Mouse (Mus musculus): Measurements from ENCODE around the gene Ablim1.

The Ablim1 gene

DNA sequence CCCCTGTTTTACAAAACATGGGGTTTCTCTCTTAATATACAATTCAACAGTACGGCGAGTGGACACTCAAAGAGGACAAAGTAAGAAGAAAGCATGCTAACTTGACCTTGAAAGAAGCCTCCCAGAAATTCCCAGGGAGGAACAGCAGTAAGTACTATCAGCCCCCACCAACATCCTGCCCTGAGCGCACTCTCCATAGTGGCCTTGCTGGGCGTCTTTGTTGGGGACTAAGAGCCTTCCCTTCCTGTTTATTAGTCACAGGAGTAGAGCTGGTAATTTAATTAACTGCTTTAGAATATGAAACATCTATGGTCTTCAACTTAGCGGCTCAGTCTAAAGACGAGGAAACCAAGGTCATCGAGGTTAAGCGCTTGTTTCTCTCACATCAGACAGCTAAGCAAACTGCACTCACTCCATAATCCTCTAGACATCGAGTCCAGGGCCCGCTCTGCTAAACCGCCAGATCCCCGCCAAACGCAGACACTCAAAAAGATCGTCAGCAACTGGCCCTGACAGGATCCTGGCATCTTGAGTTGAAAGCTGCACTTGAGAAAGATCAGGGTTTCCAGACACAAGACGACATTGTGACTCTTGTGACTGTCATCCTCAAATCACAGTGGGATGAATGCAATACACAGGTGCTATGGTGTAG lies 50.3 kb downstream of the Ablim1 start:
- no peak for DNase-seq (ENCODE audit: low read depth, low spot score)

DNA sequence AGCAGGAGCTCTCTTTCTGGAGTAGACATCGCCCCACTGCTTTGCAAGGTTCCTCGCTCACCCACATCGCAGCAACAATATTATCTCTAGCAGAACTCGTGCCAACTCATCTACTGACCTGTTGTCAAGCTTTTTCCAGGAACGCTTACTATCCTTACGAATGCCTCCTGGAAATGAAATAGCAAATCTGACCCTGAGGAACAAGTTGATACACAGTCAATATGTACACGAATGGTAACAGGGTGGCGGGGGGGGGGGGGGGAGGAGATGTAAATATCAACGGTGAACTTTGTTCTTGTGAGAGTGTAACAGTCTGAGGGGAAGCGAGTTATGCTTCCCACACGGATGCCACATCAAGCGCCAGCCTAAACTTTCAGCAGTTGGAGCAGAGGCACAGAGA lies 56.9 kb downstream of the Ablim1 start:
- DNase-seq (ENCODE audit: low read depth, low spot score): no peak

- DNase-seq (ENCODE audit: low read depth, low spot score): no peak
Measured at GRCm38 (mm10) chr19:57256666-57257065, 58.1 kb downstream of the Ablim1 start.

DNA sequence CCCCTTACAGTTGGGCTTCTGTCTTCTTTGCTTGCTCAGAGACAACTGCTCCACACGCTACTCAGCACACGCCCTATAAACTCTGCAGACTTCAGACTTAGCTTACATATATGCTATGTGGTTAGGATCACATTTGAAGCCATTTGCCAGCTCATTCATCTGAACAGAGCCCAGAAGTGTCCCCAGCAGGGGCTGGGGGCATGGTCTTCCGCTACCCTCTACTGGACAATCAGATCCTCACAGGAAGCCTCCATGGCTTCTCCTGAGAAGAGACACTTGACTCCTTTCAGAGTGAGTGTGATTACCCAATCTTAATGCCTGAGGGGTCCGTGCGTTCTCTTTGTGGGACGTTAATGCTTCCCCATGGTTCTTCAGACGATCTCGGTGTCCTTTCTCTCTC lies 59.6 kb downstream of the Ablim1 start:
- no peak for DNase-seq (ENCODE audit: low read depth, low spot score)

- no peak for DNase-seq (ENCODE audit: low read depth, low spot score)
Measured at GRCm38 (mm10) chr19:57252692-57253448, 61.8 kb downstream of the Ablim1 start.

- DNase-seq (ENCODE audit: low read depth, low spot score): no peak
Measured at GRCm38 (mm10) chr19:57248781-57249180, 65.9 kb downstream of the Ablim1 start.

DNA sequence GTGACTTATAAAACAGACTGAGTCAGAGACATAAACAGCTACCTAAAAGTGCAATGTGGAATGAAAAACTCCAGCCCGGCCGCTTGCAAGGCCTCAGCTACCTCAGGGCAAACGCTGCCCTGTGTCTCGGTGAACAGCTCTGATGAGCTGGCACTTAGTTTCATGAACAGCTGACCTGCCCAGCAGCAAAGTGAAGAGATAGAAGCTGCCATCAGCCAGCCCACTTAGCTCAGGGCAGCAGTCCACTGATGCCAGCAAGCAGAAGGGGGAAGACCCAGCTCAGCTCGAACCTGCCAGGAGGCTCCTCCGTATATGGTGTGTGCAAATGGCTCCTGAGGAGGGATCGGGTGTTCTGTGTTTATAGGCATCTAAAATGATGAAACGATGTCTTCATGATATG lies 67.5 kb downstream of the Ablim1 start:
- DNase-seq (ENCODE audit: low read depth, low spot score): no peak

GRCm38 (mm10) chr19:57244281-57244680 lies 70.4 kb downstream of the Ablim1 start:
- DNase-seq (ENCODE audit: low read depth, low spot score): no peak

- no peak for DNase-seq (ENCODE audit: low read depth, low spot score)
Measured at GRCm38 (mm10) chr19:57243606-57244005, 71.1 kb downstream of the Ablim1 start.

- no peak for DNase-seq (ENCODE audit: low read depth, low spot score)
Measured at GRCm38 (mm10) chr19:57243191-57243590, 71.5 kb downstream of the Ablim1 start.

GRCm38 (mm10) chr19:57241363-57242192 lies 73.1 kb downstream of the Ablim1 start:
- no peak for DNase-seq (ENCODE audit: low read depth, low spot score)

DNA sequence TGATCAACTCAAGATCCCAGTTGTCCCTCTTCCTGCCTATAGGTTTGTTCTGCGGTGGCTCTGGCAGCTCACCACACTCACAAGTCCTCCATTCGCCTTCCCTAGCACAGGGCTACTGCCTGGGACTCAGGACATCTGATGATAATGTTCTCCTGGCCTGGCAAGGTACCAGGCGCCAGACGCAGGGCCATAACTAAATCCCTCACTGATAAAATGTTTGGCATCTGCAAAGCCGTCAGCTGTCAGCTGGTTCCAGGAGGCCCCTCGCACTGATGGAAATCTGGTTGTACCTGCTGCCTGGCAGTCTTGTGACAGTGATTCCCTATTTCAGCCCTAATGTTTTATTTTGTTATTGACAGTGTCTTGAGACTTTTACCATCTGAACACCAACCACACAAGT lies 74.5 kb downstream of the Ablim1 start:
- DNase-seq (ENCODE audit: low read depth, low spot score): no peak

DNA sequence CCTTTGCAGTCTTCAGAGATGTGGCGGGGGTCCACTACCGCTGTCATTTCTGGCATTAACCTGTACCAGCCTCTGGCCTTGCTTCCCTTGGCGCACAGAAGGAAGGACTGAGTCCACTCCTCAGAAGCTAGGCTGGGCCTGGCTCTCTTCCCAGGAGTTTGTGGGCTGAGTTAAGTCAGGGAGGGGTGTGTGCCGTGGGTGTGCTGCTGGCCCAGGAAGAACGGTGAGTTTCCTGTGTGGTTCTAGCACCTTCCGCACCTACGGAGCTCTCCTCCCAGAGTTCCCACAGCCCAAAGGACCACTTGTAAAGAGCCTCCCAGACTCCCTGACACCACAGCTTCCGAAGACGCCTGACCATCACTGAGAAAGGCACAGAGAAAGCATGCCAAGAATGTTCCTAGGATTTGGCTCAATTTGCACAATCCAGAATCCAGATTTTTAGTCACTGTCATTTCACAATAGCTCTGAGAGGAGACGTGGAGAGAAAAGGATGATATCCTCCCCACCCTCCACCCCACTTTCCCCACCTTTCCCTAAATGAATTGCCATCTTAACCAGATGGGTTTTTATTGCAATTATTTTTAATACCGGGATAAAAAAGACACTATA lies 75.4 kb downstream of the Ablim1 start:
- no peak for DNase-seq (ENCODE audit: low read depth, low spot score)

DNA sequence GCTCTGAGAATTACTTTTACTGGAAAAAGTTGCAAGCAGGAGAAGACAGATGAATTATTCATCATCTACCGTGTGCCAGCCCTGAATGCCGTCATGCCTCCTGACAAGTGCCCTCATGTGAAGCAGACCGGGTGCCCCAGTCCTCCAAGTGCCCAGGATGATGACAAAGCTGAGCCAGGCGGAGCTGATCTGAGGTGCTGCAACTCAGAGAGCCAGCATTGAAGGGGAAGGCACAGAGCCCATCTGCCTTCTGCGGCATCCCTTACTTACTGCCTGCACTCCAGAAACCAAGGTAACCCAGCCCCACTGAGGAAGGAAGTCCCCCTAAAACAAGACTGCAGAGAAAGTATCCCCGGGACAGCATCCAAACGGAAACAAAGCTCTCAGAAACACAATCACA lies 76.3 kb downstream of the Ablim1 start:
- DNase-seq (ENCODE audit: low read depth, low spot score): no peak

DNA sequence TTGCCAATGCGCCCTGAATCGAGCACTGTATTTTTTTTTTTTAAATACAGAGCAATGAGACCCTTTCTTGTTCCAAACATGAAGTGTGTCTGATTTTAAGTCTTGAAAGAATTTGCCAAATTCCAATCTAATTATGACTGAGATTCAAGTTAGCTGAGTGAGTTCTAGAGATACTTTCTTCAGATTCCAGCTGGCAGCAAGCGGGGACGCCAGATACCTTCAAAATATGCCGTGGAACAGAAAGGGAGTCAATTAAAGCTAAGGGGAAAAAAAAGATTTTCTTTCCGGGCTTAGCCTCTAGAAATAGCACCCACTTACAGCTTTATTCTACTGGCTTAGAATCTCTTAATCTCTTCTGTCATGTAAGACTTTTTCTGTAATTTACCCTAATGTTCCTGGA lies 77.2 kb downstream of the Ablim1 start:
- DNase-seq (ENCODE audit: low read depth, low spot score): no peak

DNA sequence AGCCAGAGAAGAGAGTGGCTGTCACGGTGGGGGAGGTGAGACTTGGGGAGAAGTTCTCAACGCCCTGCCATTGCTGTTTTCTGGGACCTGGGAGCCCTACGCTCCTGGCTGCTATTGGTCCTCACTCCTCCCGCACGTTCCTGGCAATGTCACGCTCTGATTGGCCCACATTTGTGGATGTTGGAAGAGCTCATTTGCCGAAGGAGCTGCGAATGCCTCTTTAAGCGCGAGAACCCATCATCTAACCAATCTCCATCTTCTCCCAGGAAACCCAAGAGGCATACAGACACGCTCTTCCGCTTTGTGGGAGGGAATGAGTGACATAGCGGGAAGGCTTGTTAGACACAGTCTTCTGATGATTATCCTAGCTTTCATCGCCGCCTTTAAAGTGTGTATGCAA lies 78.1 kb downstream of the Ablim1 start:
- no peak for DNase-seq (ENCODE audit: low read depth, low spot score)

GRCm38 (mm10) chr19:57235931-57236330 lies 78.8 kb downstream of the Ablim1 start:
- no peak for DNase-seq (ENCODE audit: low read depth, low spot score)

DNA sequence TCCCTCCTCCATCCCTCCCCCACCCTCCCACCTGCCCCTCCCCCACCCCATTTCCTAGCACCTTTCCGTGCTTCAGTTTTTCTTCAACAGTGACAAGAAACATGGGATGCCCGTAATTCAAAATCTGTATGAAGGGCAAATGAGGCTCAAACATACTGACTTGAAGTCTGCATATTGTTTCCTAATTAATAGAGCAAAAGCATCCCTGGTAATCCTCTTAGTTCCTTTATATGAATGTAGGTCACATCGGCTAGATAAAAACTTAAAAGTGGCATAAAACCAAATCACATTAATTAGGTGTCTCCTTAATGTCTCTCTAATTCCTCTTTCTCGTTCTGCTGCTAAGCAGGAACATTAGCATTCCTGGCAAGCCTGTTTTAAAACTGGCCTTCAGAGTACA lies 83.7 kb downstream of the Ablim1 start:
- DNase-seq (ENCODE audit: low read depth, low spot score): no peak

GRCm38 (mm10) chr19:57229161-57229560 lies 85.6 kb downstream of the Ablim1 start:
- no peak for DNase-seq (ENCODE audit: low read depth, low spot score)

- no peak for DNase-seq (ENCODE audit: low read depth, low spot score)
Measured at GRCm38 (mm10) chr19:57228576-57228975, 86.1 kb downstream of the Ablim1 start.

GRCm38 (mm10) chr19:57224390-57224789 lies 90.3 kb downstream of the Ablim1 start:
- DNase-seq (ENCODE audit: low read depth, low spot score): no peak

- DNase-seq (ENCODE audit: low read depth, low spot score): no peak
Measured at GRCm38 (mm10) chr19:57223686-57224085, 91.0 kb downstream of the Ablim1 start.
